Mouse (Mus musculus): ENCODE measurements around the gene Abhd11.
"Not testable (repeated sequence)": the region's sequence is repeated elsewhere in the genome, so short reads cannot be mapped to it uniquely, and the experiment has no call there.

The Abhd11 gene

GRCm38 (mm10) chr5:135008671-135009589, at the start of gene Abhd11:
Gene Abhd11 (plus strand): TSS chr5:135009152.
- peak; percentile 100 for DNase-seq (ENCODE audit: low read depth)

GRCm38 (mm10) chr5:134960430-134960829, 48.5 kb upstream of the Abhd11 start:
- no peak for DNase-seq (ENCODE audit: low read depth)

- DNase-seq (ENCODE audit: low read depth): no peak
Measured at GRCm38 (mm10) chr5:134961519-134961918, 47.4 kb upstream of the Abhd11 start.

- DNase-seq (ENCODE audit: low read depth): no peak
Measured at GRCm38 (mm10) chr5:134963546-134963945, 45.4 kb upstream of the Abhd11 start.

- not testable (repeated sequence) for DNase-seq (ENCODE audit: low read depth)
Measured at GRCm38 (mm10) chr5:134964655-134965054, 44.3 kb upstream of the Abhd11 start.

GRCm38 (mm10) chr5:134965473-134965851, 43.5 kb upstream of the Abhd11 start:
- DNase-seq (ENCODE audit: low read depth): no peak

GRCm38 (mm10) chr5:134965852-134966821, 42.8 kb upstream of the Abhd11 start:
- DNase-seq (ENCODE audit: low read depth): no peak

- no peak for DNase-seq (ENCODE audit: low read depth)
Measured at GRCm38 (mm10) chr5:134967164-134967944, 41.6 kb upstream of the Abhd11 start.

- DNase-seq (ENCODE audit: low read depth): no peak
Measured at GRCm38 (mm10) chr5:134970671-134971070, 38.3 kb upstream of the Abhd11 start.

GRCm38 (mm10) chr5:134973081-134973480, 35.9 kb upstream of the Abhd11 start:
- DNase-seq (ENCODE audit: low read depth): no peak

GRCm38 (mm10) chr5:134973526-134973925, 35.4 kb upstream of the Abhd11 start:
- DNase-seq (ENCODE audit: low read depth): no peak

GRCm38 (mm10) chr5:134974294-134974693, 34.7 kb upstream of the Abhd11 start:
- DNase-seq (ENCODE audit: low read depth): no peak

- DNase-seq (ENCODE audit: low read depth): no peak
Measured at GRCm38 (mm10) chr5:134974921-134975320, 34.0 kb upstream of the Abhd11 start.

- no peak for DNase-seq (ENCODE audit: low read depth)
Measured at GRCm38 (mm10) chr5:134976164-134976563, 32.8 kb upstream of the Abhd11 start.

GRCm38 (mm10) chr5:134976577-134977250, 32.2 kb upstream of the Abhd11 start:
- DNase-seq (ENCODE audit: low read depth): no peak

- no peak for DNase-seq (ENCODE audit: low read depth)
Measured at GRCm38 (mm10) chr5:134977837-134978236, 31.1 kb upstream of the Abhd11 start.

GRCm38 (mm10) chr5:134981149-134981548, 27.8 kb upstream of the Abhd11 start:
- DNase-seq (ENCODE audit: low read depth): no peak

GRCm38 (mm10) chr5:134983111-134983510, 25.8 kb upstream of the Abhd11 start:
- DNase-seq (ENCODE audit: low read depth): no peak

- no peak for DNase-seq (ENCODE audit: low read depth)
Measured at GRCm38 (mm10) chr5:134983771-134984170, 25.2 kb upstream of the Abhd11 start.

- no peak for DNase-seq (ENCODE audit: low read depth)
Measured at GRCm38 (mm10) chr5:134985633-134986297, 23.2 kb upstream of the Abhd11 start, which contains the start of gene Cldn3. Gene Cldn3 (plus strand): TSS chr5:134986214.
